Mouse (Mus musculus): ENCODE results near the gene Clk3. TPM values are rescaled to one million over a fixed set of nuclear protein-coding genes. Genes with fewer than 3 reads are reported as not detected.
A peak's percentile ranks its signal among the peaks of the same experiment; 100 is the strongest.

Clk3 gene
- polyA plus RNA-seq, 1 experiment from 2014 or later, result 76.6 TPM

GRCm38 (mm10) chr9:57775026-57775425 lies 9.4 kb upstream of the Clk3 start:
- H3K27me3 ChIP-seq (ENCODE audit: control insufficient read depth, insufficient read depth, low read depth, low read length), result no peaks in the 10 kb centered on the region
- H3K4me3 ChIP-seq (ENCODE audit: low read length), result no peak overlapping the region
- no peak for ATAC-seq (ENCODE audit: low read depth)
- H3K9me3 ChIP-seq (ENCODE audit: control insufficient read depth, low read length), result no peaks in the 10 kb centered on the region
- H3K4me1 ChIP-seq (replicated peaks; ENCODE audit: control insufficient read depth, insufficient read depth, low read length), result no peaks in the 10 kb centered on the region
- no peak overlapping the region for H3K27ac ChIP-seq (ENCODE audit: low read length)
- H3K9ac ChIP-seq (ENCODE audit: low read length), result no peak overlapping the region
- no peaks in the 10 kb centered on the region for H3K36me3 ChIP-seq (ENCODE audit: control insufficient read depth, insufficient read depth, low read length)
- H3K4me2 ChIP-seq (ENCODE audit: low read depth, low read length), result no peak overlapping the region
- 59% methylated on average over 5 of the region's 5 CpGs for WGBS

- Histone ChIP-seq H3K27me3 (ENCODE audit: control insufficient read depth, insufficient read depth, low read depth, low read length) (no peaks in the 10 kb centered on the region), H3K9me3 (ENCODE audit: control insufficient read depth, low read length) (no peaks in the 10 kb centered on the region), H3K4me3 (ENCODE audit: low read length) (no peak overlapping the region), H3K27ac (ENCODE audit: low read length) (no peak overlapping the region), H3K9ac (ENCODE audit: low read length) (no peak overlapping the region), H3K4me2 (ENCODE audit: low read depth, low read length) (no peak overlapping the region), H3K36me3 (ENCODE audit: control insufficient read depth, insufficient read depth, low read length) (no peaks in the 10 kb centered on the region), H3K4me1 (replicated peaks; ENCODE audit: control insufficient read depth, insufficient read depth, low read length) (no peaks in the 10 kb centered on the region)
- no peak for ATAC-seq (ENCODE audit: low read depth)
- WGBS, result 3% methylated on average over 1 of the region's 1 CpGs
Measured at GRCm38 (mm10) chr9:57774168-57774567, 8.5 kb upstream of the Clk3 start.

GRCm38 (mm10) chr9:57773754-57774153 lies 8.1 kb upstream of the Clk3 start:
- Histone ChIP-seq H3K27ac (ENCODE audit: low read length) (no peak overlapping the region), H3K27me3 (ENCODE audit: control insufficient read depth, insufficient read depth, low read depth, low read length) (no peaks in the 10 kb centered on the region), H3K9ac (ENCODE audit: low read length) (no peak overlapping the region), H3K4me3 (ENCODE audit: low read length) (no peak overlapping the region), H3K4me1 (replicated peaks; ENCODE audit: control insufficient read depth, insufficient read depth, low read length) (no peaks in the 10 kb centered on the region), H3K4me2 (ENCODE audit: low read depth, low read length) (no peak overlapping the region), H3K36me3 (ENCODE audit: control insufficient read depth, insufficient read depth, low read length) (no peaks in the 10 kb centered on the region), H3K9me3 (ENCODE audit: control insufficient read depth, low read length) (no peaks in the 10 kb centered on the region)
- 57% methylated on average over 3 of the region's 3 CpGs for WGBS
- ATAC-seq (ENCODE audit: low read depth), result no peak

- ATAC-seq (ENCODE audit: low read depth), result no peak
- Histone ChIP-seq H3K4me1 (replicated peaks; ENCODE audit: control insufficient read depth, insufficient read depth, low read length) (peaks cover 4% of the 10 kb centered on the region; the same call in 1 of the 2 replicates), H3K36me3 (ENCODE audit: control insufficient read depth, insufficient read depth, low read length) (no peaks in the 10 kb centered on the region), H3K9me3 (ENCODE audit: control insufficient read depth, low read length) (no peaks in the 10 kb centered on the region), H3K4me3 (ENCODE audit: low read length) (no peak overlapping the region), H3K27ac (ENCODE audit: low read length) (no peak overlapping the region), H3K4me2 (ENCODE audit: low read depth, low read length) (no peak overlapping the region), H3K27me3 (ENCODE audit: control insufficient read depth, insufficient read depth, low read depth, low read length) (no peaks in the 10 kb centered on the region), H3K9ac (ENCODE audit: low read length) (no peak overlapping the region)
- WGBS, result 87% methylated on average over 2 of the region's 2 CpGs
Measured at GRCm38 (mm10) chr9:57770836-57771235, 5.2 kb upstream of the Clk3 start.

GRCm38 (mm10) chr9:57770214-57770613 lies 4.6 kb upstream of the Clk3 start:
- no peak overlapping the region for H3K27ac ChIP-seq (ENCODE audit: low read length)
- H3K4me1 ChIP-seq (replicated peaks; ENCODE audit: control insufficient read depth, insufficient read depth, low read length), result peaks cover 4% of the 10 kb centered on the region; the same call in 1 of the 2 replicates
- 89% methylated on average over 1 of the region's 1 CpGs for WGBS
- H3K4me2 ChIP-seq (ENCODE audit: low read depth, low read length), result no peak overlapping the region
- no peaks in the 10 kb centered on the region for H3K27me3 ChIP-seq (ENCODE audit: control insufficient read depth, insufficient read depth, low read depth, low read length)
- ATAC-seq (ENCODE audit: low read depth), result no peak
- H3K9me3 ChIP-seq (ENCODE audit: control insufficient read depth, low read length), result no peaks in the 10 kb centered on the region
- no peaks in the 10 kb centered on the region for H3K36me3 ChIP-seq (ENCODE audit: control insufficient read depth, insufficient read depth, low read length)
- H3K4me3 ChIP-seq (ENCODE audit: low read length), result no peak overlapping the region
- no peak overlapping the region for H3K9ac ChIP-seq (ENCODE audit: low read length)

- ATAC-seq (ENCODE audit: low read depth), result no peak
- H3K27ac ChIP-seq (ENCODE audit: low read length), result 0 out of 2 replicates have a peak overlapping the region, but pooled peaks have one; percentile 31
Measured at GRCm38 (mm10) chr9:57769539-57770069, 3.9 kb upstream of the Clk3 start.

GRCm38 (mm10) chr9:57767231-57767630 lies 1.6 kb upstream of the Clk3 start:
- no peak for ATAC-seq (ENCODE audit: low read depth)
- Histone ChIP-seq H3K9ac (ENCODE audit: low read length) (no peak overlapping the region), H3K9me3 (ENCODE audit: control insufficient read depth, low read length) (no peaks in the 10 kb centered on the region), H3K36me3 (ENCODE audit: control insufficient read depth, insufficient read depth, low read length) (no peaks in the 10 kb centered on the region), H3K4me2 (ENCODE audit: low read depth, low read length) (no peak overlapping the region), H3K4me3 (ENCODE audit: low read length) (no peak overlapping the region), H3K4me1 (replicated peaks; ENCODE audit: control insufficient read depth, insufficient read depth, low read length) (peaks cover 22% of the 10 kb centered on the region), H3K27ac (ENCODE audit: low read length) (no peak overlapping the region), H3K27me3 (ENCODE audit: control insufficient read depth, insufficient read depth, low read depth, low read length) (no peaks in the 10 kb centered on the region)
- 82% methylated on average over 4 of the region's 4 CpGs for WGBS

More at GRCm38 (mm10) chr9:57769539-57770069, 3.9 kb upstream of the Clk3 start:
- WGBS, result 30% methylated on average over 2 of the region's 2 CpGs
- no peaks in the 10 kb centered on the region for H3K27me3 ChIP-seq (ENCODE audit: control insufficient read depth, insufficient read depth, low read depth, low read length)
- no peak overlapping the region for H3K4me2 ChIP-seq (ENCODE audit: low read depth, low read length)
- no peak overlapping the region for H3K9ac ChIP-seq (ENCODE audit: low read length)
- H3K36me3 ChIP-seq (ENCODE audit: control insufficient read depth, insufficient read depth, low read length), result no peaks in the 10 kb centered on the region
- H3K4me3 ChIP-seq (ENCODE audit: low read length), result no peak overlapping the region
- H3K9me3 ChIP-seq (ENCODE audit: control insufficient read depth, low read length), result no peaks in the 10 kb centered on the region
- peaks cover 4% of the 10 kb centered on the region; the same call in 1 of the 2 replicates for H3K4me1 ChIP-seq (replicated peaks; ENCODE audit: control insufficient read depth, insufficient read depth, low read length)

- Histone ChIP-seq H3K36me3 (ENCODE audit: control insufficient read depth, insufficient read depth, low read length) (no peaks in the 10 kb centered on the region; the same call in 1 of the 2 replicates), H3K4me3 (ENCODE audit: low read length) (peak overlapping the region; percentile 97), H3K27ac (ENCODE audit: low read length) (no peak overlapping the region), H3K9me3 (ENCODE audit: control insufficient read depth, low read length) (no peaks in the 10 kb centered on the region), H3K4me1 (replicated peaks; ENCODE audit: control insufficient read depth, insufficient read depth, low read length) (peaks cover 28% of the 10 kb centered on the region), H3K4me2 (ENCODE audit: low read depth, low read length) (peak overlapping the region; percentile 98), H3K27me3 (ENCODE audit: control insufficient read depth, insufficient read depth, low read depth, low read length) (no peaks in the 10 kb centered on the region), H3K9ac (ENCODE audit: low read length) (peak overlapping the region; percentile 99)
- no peak for ATAC-seq (ENCODE audit: low read depth)
- WGBS, result 34% methylated on average over 6 of the region's 6 CpGs
Measured at GRCm38 (mm10) chr9:57766431-57766830, 771 bp upstream of the Clk3 start.

GRCm38 (mm10) chr9:57764974-57765363 lies 691 bp downstream of the Clk3 start:
- H3K4me2 ChIP-seq (ENCODE audit: low read depth, low read length), result peak overlapping the region; percentile 98
- under 1% methylated on average over 40 of the region's 45 CpGs for WGBS
- peak; percentile 95 for ATAC-seq (ENCODE audit: low read depth)
- peaks cover 10% of the 10 kb centered on the region for H3K36me3 ChIP-seq (ENCODE audit: control insufficient read depth, insufficient read depth, low read length)
- no peaks in the 10 kb centered on the region for H3K27me3 ChIP-seq (ENCODE audit: control insufficient read depth, insufficient read depth, low read depth, low read length)
- H3K9me3 ChIP-seq (ENCODE audit: control insufficient read depth, low read length), result no peaks in the 10 kb centered on the region
- peak overlapping the region; percentile 97 for H3K4me3 ChIP-seq (ENCODE audit: low read length)
- H3K27ac ChIP-seq (ENCODE audit: low read length), result peak overlapping the region; percentile 95
- peak overlapping the region; percentile 99 for H3K9ac ChIP-seq (ENCODE audit: low read length)
- peaks cover 28% of the 10 kb centered on the region for H3K4me1 ChIP-seq (replicated peaks; ENCODE audit: control insufficient read depth, insufficient read depth, low read length)

Measured in lung, embryonic 16.5 days (tissue).